Mouse (Mus musculus): Measurements from ENCODE around the gene Lgals7. TPM values are rescaled to one million over a fixed set of nuclear protein-coding genes. Genes with fewer than 3 reads are reported as not detected.

Lgals7 gene
- polyA plus RNA-seq, 1 experiment, result 0.12 TPM

DNA sequence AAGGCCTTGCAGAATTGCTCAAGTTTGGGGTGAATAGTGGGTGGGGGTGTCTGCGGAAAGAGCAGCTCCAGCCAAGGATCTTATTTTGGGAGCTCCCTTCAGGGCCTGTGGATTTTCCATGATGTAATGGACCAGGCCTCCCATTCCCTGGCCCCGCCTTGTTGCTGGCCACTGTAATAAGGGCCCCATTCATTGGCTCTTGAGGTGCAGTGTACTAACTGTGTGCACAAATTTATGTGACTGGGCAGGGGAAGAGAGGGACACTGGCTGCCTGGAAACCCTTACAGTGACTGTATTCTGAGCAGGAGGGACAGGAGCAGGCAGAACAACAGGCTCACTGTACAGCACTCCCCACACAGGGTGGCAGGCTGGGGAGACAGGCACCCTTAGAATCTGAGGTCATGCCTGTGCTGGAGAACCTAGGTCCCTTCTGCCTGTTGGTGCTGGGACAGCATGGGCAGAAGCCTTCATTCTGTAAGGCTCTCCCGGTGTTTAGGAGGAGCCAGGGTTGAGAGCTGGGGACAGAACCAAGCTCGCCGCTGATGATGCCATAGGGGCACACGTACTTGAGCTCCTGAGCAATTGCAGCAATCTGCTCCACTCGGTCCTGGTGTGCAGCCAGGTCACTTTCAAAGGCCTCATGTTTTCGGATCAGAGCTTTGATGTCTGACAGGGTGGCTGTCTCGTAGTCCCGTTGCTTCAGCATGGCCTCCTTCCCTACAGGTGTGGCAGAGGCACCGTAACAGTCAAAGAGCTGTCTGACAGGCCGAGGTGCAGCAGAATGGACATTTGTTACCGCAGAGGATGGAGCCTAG is 37.9 kb downstream of the Lgals7 start:
- Histone ChIP-seq H3K36me3 (ENCODE audit: control insufficient read depth, insufficient read depth) (peaks cover 94% of the 10 kb centered on the region), H3ac (ENCODE audit: control insufficient read depth, insufficient read length, low read depth) (no peak overlapping the region), H3K4me3 (ENCODE audit: insufficient read depth, poor library complexity, severe bottlenecking) (no peak overlapping the region), H3K79me3 (ENCODE audit: low read depth) (no peaks in the 10 kb centered on the region), H3K79me2 (ENCODE audit: control insufficient read depth, insufficient read depth) (no peaks in the 10 kb centered on the region), H3K27me3 (ENCODE audit: control insufficient read depth, insufficient read depth, insufficient read length) (no peaks in the 10 kb centered on the region)
- TF ChIP-seq MAX (IDR thresholded peaks at IDR 0.05), result no peak
- no peak for TF ChIP-seq CEBPB (IDR thresholded peaks at IDR 0.05; ENCODE audit: low read depth)
- TF ChIP-seq CTCF (IDR thresholded peaks at IDR 0.05; ENCODE audit: control insufficient read depth, insufficient read depth, insufficient read length), result no peak
- no peak for TF ChIP-seq MYOG (IDR thresholded peaks at IDR 0.05; ENCODE audit: control insufficient read depth, extremely low read depth, insufficient read length)
- TF ChIP-seq USF1 (IDR thresholded peaks at IDR 0.05; ENCODE audit: low read depth), result no peak
- no peak for TF ChIP-seq MYOD1 (IDR thresholded peaks at IDR 0.05; ENCODE audit: control insufficient read depth, insufficient read length, low read depth)
- TF ChIP-seq FOSL1 (IDR thresholded peaks at IDR 0.05; ENCODE audit: insufficient read depth, low read length, poor library complexity, severe bottlenecking), result no peak

DNA sequence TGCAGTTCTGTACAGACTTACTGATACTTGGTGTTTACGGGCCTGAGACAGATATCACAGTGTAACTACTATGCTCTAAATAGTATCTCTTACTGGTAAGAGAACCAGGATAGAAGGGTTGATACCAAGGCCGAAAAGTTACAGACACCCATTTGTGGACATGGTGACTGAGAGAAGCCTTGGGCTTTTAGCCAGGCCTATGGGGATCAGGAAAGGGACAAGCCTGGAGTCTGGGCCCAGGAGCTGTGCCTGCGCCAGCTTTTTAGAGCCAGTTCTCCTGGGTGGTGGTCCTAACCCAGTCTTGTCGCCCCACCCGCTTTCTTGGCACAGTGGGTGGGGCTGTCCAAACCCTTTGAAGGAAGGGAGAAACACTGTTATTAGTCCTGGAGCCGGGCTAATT is 38.5 kb downstream of the Lgals7 start:
- no peaks in the 10 kb centered on the region for H3K27me3 ChIP-seq (ENCODE audit: control insufficient read depth, insufficient read depth, insufficient read length)
- H3K36me3 ChIP-seq (ENCODE audit: control insufficient read depth, insufficient read depth), result peaks cover 94% of the 10 kb centered on the region
- H3K4me3 ChIP-seq (ENCODE audit: insufficient read depth, poor library complexity, severe bottlenecking), result no peak overlapping the region
- no peaks in the 10 kb centered on the region for H3K79me3 ChIP-seq (ENCODE audit: low read depth)
- H3K79me2 ChIP-seq (ENCODE audit: control insufficient read depth, insufficient read depth), result no peaks in the 10 kb centered on the region
- H3ac ChIP-seq (ENCODE audit: control insufficient read depth, insufficient read length, low read depth), result no peak overlapping the region
- no peak for TF ChIP-seq USF1 (IDR thresholded peaks at IDR 0.05; ENCODE audit: low read depth)
- no peak for TF ChIP-seq MYOG (IDR thresholded peaks at IDR 0.05; ENCODE audit: control insufficient read depth, extremely low read depth, insufficient read length)
- TF ChIP-seq MAX (IDR thresholded peaks at IDR 0.05), result no peak
- no peak for TF ChIP-seq CEBPB (IDR thresholded peaks at IDR 0.05; ENCODE audit: low read depth)
- no peak for TF ChIP-seq MYOD1 (IDR thresholded peaks at IDR 0.05; ENCODE audit: control insufficient read depth, insufficient read length, low read depth)
- TF ChIP-seq CTCF (IDR thresholded peaks at IDR 0.05; ENCODE audit: control insufficient read depth, insufficient read depth, insufficient read length), result no peak
- no peak for TF ChIP-seq FOSL1 (IDR thresholded peaks at IDR 0.05; ENCODE audit: insufficient read depth, low read length, poor library complexity, severe bottlenecking)

DNA sequence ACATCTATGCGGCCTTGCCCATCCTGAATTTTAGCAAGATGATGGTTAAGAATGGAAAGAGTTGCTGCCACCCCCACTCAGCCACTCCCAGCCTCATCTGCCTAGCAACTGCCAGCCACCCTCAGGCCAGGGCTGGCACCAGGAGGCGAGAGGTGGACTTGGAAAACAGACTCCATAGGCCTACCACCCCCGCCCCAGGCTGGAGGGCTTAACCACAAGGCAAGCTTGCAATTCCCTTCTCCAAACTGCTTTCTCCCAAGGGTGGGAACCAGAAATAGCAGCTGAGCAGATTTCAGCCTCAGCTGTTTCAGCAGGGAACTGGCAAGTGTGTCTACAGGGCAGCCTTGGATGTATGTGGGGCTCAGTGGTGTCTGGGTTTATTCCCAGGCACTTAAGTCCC is 39.2 kb downstream of the Lgals7 start:
- Histone ChIP-seq H3K4me3 (ENCODE audit: insufficient read depth, poor library complexity, severe bottlenecking) (no peak overlapping the region), H3K79me2 (ENCODE audit: control insufficient read depth, insufficient read depth) (no peaks in the 10 kb centered on the region), H3K27me3 (ENCODE audit: control insufficient read depth, insufficient read depth, insufficient read length) (no peaks in the 10 kb centered on the region), H3K36me3 (ENCODE audit: control insufficient read depth, insufficient read depth) (peaks cover 93% of the 10 kb centered on the region), H3K79me3 (ENCODE audit: low read depth) (no peaks in the 10 kb centered on the region), H3ac (ENCODE audit: control insufficient read depth, insufficient read length, low read depth) (no peak overlapping the region)
- TF ChIP-seq MAX (IDR thresholded peaks at IDR 0.05) (no peak), MYOG (IDR thresholded peaks at IDR 0.05; ENCODE audit: control insufficient read depth, extremely low read depth, insufficient read length) (no peak), CEBPB (IDR thresholded peaks at IDR 0.05; ENCODE audit: low read depth) (no peak), CTCF (IDR thresholded peaks at IDR 0.05; ENCODE audit: control insufficient read depth, insufficient read depth, insufficient read length) (no peak), USF1 (IDR thresholded peaks at IDR 0.05; ENCODE audit: low read depth) (no peak), MYOD1 (IDR thresholded peaks at IDR 0.05; ENCODE audit: control insufficient read depth, insufficient read length, low read depth) (no peak), FOSL1 (IDR thresholded peaks at IDR 0.05; ENCODE audit: insufficient read depth, low read length, poor library complexity, severe bottlenecking) (no peak)

DNA sequence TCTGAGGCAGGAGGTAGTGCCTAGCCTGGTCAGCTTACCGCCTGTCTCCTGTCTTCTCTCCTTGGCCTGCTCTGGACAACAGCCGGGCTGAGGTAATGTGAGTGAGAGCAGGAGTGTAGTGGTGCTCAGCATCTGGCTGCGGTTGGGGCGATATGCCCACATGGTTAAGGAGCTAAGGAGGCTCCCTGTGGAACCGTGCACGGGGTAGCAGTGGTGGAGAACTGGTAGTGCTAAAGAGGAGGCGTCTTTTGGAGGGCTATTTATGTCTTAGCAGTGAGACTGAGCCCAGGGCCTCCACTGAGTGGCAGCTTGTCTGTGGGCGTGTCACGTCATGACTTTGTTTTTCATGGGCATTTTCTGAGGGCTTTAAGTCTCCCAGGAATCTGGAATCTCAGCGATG is 40.1 kb downstream of the Lgals7 start:
- H3K79me3 ChIP-seq (ENCODE audit: low read depth), result no peaks in the 10 kb centered on the region
- H3K27me3 ChIP-seq (ENCODE audit: control insufficient read depth, insufficient read depth, insufficient read length), result no peaks in the 10 kb centered on the region
- TF ChIP-seq FOSL1 (IDR thresholded peaks at IDR 0.05; ENCODE audit: insufficient read depth, low read length, poor library complexity, severe bottlenecking) (no peak), USF1 (IDR thresholded peaks at IDR 0.05; ENCODE audit: low read depth) (no peak), MAX (IDR thresholded peaks at IDR 0.05) (no peak), CTCF (IDR thresholded peaks at IDR 0.05; ENCODE audit: control insufficient read depth, insufficient read depth, insufficient read length) (no peak), MYOG (IDR thresholded peaks at IDR 0.05; ENCODE audit: control insufficient read depth, extremely low read depth, insufficient read length) (no peak), CEBPB (IDR thresholded peaks at IDR 0.05; ENCODE audit: low read depth) (no peak), MYOD1 (IDR thresholded peaks at IDR 0.05; ENCODE audit: control insufficient read depth, insufficient read length, low read depth) (no peak)
- no peak overlapping the region for H3ac ChIP-seq (ENCODE audit: control insufficient read depth, insufficient read length, low read depth)
- no peak overlapping the region for H3K4me3 ChIP-seq (ENCODE audit: insufficient read depth, poor library complexity, severe bottlenecking)
- no peaks in the 10 kb centered on the region for H3K79me2 ChIP-seq (ENCODE audit: control insufficient read depth, insufficient read depth)
- H3K36me3 ChIP-seq (ENCODE audit: control insufficient read depth, insufficient read depth), result peaks cover 93% of the 10 kb centered on the region

DNA sequence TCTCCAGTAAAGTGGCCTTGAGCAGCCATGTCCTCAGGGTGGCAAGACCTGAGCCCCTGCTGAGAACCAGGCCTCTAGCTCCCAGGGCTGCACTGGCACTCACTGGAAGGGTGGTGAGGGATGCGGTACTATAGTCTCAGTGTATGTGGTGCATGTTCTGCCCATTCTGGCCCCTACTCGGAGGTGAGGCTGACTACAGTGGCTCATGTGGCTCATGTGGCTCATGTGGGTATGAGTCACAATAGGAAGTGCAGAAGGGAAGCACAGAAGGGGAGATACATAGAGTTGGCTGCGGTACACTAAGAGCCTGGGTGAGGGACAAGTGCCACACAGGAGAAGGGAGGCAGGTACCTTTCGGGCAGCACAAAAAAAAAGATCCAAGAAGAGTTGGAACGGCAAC is 43.5 kb downstream of the Lgals7 start:
- H3K79me3 ChIP-seq (ENCODE audit: low read depth), result no peaks in the 10 kb centered on the region
- no peak for TF ChIP-seq CTCF (IDR thresholded peaks at IDR 0.05; ENCODE audit: control insufficient read depth, insufficient read depth, insufficient read length)
- TF ChIP-seq MYOD1 (IDR thresholded peaks at IDR 0.05; ENCODE audit: control insufficient read depth, insufficient read length, low read depth), result no peak
- no peak for TF ChIP-seq FOSL1 (IDR thresholded peaks at IDR 0.05; ENCODE audit: insufficient read depth, low read length, poor library complexity, severe bottlenecking)
- no peak for TF ChIP-seq MAX (IDR thresholded peaks at IDR 0.05)
- TF ChIP-seq USF1 (IDR thresholded peaks at IDR 0.05; ENCODE audit: low read depth), result no peak
- TF ChIP-seq CEBPB (IDR thresholded peaks at IDR 0.05; ENCODE audit: low read depth), result no peak
- no peak for TF ChIP-seq MYOG (IDR thresholded peaks at IDR 0.05; ENCODE audit: control insufficient read depth, extremely low read depth, insufficient read length)
- H3K4me3 ChIP-seq (ENCODE audit: insufficient read depth, poor library complexity, severe bottlenecking), result no peak overlapping the region
- H3K27me3 ChIP-seq (ENCODE audit: control insufficient read depth, insufficient read depth, insufficient read length), result no peaks in the 10 kb centered on the region
- H3K79me2 ChIP-seq (ENCODE audit: control insufficient read depth, insufficient read depth), result no peaks in the 10 kb centered on the region
- peaks cover 97% of the 10 kb centered on the region for H3K36me3 ChIP-seq (ENCODE audit: control insufficient read depth, insufficient read depth)
- H3ac ChIP-seq (ENCODE audit: control insufficient read depth, insufficient read length, low read depth), result no peak overlapping the region

Data from C2C12 (cell line).